Mouse (Mus musculus): Measurements from ENCODE around the gene Impdh2.

Impdh2 gene

GRCm38 (mm10) chr9:108611488-108611887 lies 51.4 kb downstream of the Impdh2 start:
- DNase-seq, result no peak

Data from kidney, adult 18-20 months (tissue).